Mouse (Mus musculus): ENCODE results near the gene Gak.
"Not testable (repeated sequence)": the region's sequence is repeated elsewhere in the genome, so short reads cannot be mapped to it uniquely, and the experiment has no call there.

Gak gene

DNA sequence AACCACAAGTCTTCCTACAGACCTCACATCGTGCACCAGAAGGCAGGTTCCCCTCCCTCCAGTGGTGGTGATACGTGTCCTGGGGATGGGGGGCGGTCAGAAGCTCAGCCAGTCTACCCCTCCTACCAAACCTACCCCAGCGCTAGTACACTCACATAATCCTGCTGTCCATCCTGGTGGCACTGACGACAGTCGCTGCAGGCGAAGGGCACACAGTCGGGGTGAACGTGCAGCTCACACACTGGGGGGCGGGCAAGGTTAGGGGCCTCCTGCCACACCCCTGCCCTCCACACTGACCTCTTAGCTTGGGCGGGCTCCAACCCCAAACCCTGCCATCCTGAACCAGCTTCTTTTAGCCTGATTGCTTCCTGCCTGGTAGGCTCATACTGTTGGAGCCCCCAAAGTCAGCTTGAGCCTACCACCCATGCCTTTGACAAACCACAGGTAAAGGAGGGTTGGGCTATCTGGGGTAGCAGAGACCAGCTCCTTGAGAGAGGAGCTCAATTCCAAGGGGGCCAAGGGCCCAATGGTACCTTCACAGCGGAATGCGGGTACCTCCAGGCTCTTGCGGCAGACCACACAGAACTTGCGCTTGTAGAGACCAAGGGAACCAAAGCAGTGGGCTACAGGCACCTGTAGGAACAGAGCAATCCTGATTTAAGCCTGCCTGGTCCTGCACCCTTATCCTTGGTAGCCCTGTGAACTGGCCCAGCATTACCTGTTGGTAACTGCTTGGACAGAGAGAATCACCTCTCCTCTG lies 26.5 kb upstream of the Gak start:
- no peak for DNase-seq (ENCODE audit: low read depth, low spot score)

DNA sequence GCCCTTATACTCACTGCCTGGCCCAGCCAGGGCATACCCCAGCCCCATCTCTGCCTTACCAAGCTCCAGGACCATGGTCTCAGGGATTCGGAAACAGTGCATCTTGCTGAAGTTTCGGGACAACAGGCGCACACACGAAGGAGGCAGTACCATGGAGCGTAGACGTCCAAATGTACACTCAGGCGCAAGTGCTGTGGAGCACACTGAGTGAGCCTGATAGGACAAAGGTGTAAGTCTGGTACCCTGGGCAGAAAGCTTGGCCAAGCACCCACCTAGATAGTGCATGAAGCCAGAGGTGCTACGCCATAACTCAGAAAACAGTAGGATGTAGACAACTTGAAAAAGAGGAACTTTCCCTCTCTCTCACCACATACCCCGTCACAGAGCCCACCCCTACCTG lies 25.8 kb upstream of the Gak start:
- DNase-seq (ENCODE audit: low read depth, low spot score), result no peak

DNA sequence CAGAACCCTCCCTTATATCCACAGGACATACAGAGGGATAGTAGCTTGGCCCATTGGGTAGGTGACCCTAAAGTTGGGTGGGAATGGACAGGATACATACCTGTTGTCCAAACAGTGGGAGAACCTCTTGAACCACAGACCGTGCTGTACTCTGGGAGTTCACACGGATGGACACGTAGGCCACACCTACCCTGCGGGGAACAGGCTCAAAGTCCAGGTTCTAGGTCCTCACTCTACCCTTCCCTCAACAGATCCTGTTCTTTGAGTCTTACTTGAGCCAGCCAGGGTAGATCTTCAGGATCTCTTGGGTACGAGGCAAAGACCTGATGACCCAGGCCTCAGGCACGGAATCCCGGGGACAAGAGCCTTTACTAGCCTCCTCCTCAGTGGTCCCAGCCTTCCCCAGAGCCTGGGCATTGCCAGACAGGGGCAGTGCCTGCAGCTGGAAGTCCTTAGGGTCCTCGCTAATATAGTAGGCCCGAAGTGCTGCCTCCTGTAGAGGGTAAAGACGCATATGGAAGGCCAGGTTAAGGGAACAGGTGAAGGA lies 25.0 kb upstream of the Gak start:
- no peak for DNase-seq (ENCODE audit: low read depth, low spot score)

- DNase-seq (ENCODE audit: low read depth, low spot score), result no peak
These were observed 23.8 kb upstream of the Gak start for GRCm38 (mm10) chr5:108653341-108653740.

DNA sequence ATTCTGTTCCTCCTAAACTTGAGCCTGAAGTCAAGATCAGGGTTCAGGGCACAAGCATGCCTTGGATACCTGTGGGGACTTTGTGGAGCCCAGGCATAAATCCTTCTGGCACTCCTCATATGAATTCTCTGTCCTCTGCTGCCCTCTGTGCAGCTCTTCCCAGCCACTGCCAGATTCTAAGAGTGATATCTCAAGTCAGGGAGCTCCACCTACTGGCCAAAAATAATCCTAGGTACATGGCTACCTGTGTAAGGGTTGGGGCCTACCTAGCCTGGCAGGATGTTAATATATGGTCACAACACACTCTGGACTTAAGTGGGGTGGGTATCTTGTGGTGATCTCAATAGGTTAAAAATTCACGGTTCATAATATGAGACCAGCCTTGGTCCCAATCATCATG lies 22.3 kb upstream of the Gak start:
- DNase-seq (ENCODE audit: low read depth, low spot score), result peak; percentile 93

DNA sequence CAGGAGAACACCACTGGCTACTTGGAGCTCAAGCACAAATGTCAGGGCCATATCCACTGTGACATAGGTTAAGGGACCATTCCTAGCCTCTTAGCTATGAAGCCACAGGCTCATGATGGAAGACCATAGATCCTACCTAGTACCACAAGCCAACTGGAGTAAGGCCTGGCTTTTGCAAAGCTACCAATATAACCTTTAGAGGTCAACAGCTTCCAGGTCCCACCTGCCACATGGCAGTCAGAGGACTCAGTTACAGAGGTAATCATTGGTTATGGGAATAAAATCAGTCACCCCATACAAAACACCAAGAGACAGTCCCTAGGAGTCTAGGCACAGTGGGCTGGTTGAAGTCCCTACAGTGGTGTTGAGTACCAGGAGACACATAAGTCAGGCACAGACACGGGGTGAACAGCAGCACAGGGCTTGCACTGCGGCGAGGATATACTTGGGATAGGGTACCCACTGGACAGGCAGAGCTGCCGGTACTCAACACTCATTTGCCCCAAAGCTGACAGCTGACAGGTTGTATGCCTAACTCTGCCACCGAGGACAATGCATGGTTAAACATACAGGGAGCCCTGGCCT lies 21.7 kb upstream of the Gak start:
- no peak for DNase-seq (ENCODE audit: low read depth, low spot score)

DNA sequence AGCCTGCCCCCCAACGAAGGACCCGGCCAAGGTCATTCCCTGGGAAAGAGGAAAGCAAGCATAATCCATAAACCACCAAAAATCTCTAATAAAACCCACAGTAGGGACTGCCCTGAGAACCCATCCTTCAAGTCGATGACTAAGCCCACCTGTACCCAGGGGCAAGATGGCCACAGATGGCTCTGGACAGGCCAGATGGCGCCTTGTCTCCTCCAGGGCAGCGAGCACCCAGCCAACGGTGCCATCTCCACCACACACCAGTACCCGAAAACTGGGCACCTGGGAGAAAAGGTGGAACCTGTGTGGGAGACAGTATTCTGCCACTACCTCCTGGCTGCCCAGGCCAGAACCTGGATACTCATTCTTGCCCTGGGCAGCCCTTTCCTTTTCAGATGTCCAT lies 20.8 kb upstream of the Gak start:
- DNase-seq (ENCODE audit: low read depth, low spot score), result peak; percentile 75

DNA sequence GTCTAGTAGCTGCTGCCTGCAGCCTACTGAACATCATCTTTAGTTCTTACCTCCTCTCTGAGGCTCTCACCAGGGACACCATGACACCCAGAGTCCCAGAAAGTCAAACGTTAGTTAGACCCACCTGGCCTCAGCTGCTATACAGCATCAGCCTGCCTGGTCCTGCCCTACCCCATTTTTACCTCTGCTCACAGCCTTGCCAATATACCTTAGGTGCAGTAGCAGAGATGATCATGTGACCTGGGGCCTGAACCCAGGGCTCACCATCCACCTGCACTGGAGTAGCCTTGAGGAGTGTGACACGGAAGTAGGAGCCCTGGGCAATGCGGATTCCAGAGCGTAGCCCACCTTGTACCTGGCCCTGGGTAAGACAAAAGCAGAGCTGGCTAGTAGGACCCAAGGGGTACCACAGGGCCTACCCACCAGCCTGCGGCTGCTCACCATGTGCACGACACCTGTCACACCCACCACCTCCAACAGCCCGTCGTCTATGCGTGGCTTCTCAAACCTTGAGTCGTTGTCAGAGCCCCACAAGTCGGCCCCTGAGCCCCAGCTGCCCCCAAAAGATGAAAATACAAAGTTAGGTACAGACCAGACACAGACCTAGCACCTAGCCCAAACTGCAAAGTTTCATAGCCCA lies 19.5 kb upstream of the Gak start:
- no peak for DNase-seq (ENCODE audit: low read depth, low spot score)

DNA sequence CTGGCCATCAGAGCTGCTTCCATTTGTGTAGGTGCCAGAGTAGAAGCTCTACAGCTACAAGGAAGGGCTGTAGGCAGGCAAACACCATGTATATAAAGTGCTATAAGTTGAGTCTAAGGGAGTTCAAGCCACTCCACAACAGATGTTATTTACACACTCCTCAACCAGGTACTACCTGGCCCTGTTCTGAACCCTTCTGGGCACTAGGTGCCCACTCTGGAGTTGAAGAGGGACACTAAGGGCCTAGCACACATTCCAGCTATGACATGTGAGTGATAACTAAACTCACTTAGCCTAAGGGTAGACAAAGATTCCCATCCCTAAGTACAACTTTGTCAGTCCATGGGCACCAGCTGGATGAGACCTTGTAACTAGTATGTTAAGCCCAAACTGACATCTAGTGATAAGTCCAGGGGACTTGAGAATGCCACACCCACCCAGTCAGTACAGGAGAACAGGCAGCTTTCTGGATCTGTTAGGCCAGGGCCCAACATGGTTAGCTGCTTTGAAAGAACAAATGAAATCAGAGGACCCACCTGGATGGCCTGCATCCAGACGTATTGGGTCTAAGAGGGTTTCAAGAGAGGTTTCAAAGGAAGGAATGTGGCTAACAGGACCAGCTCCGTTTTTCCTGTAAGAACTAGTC lies 18.4 kb upstream of the Gak start:
- no peak for DNase-seq (ENCODE audit: low read depth, low spot score)

GRCm38 (mm10) chr5:108647311-108647710 lies 17.8 kb upstream of the Gak start:
- no peak for DNase-seq (ENCODE audit: low read depth, low spot score)

DNA sequence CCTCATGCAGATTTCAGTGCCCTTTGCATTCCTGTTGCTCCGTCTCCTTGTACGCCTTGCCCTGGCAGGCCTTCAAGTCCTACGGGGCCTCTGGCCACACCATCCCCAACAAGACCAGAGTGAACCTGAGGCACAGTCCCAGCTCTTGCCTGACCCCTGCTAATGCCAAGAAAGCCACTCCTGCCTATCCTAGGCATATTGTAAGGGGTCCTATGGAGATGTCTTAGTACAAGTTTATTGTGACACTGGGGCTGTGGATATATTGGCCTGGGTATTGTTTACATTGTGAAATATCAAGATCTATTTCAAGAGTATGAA lies 16.7 kb upstream of the Gak start:
- DNase-seq (ENCODE audit: low read depth, low spot score), result no peak

DNA sequence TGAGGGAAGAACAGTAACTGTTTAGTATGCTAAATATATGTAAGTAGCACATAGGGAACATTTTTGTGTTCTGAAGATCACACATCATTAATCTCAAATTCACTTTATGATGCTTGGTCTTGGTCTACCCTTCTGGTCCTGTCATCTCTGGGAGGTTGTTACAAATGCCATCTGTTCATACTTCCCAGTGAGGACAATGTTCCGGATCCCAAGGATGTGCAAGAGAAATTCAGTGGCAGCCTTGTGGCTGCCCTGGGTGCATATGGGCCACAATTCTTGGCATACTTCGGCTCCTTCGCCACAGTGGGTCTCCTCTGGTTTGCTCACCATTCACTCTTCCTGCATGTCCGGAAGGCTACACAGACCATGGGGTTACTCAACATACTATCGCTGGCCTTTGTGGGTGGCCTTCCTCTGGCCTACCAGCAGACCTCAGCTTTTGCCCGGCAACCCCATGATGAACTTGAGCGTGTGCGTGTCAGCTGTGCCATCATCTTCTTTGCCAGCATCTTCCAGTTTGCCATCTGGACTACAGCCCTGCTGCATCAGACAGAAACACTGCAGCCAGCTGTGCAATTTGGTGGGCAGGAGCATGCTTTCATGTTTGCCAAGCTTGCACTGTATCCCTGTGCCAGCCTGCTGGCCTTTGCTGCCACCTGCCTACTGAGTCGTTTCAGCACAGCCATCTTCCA lies 16.2 kb upstream of the Gak start:
- DNase-seq (ENCODE audit: low read depth, low spot score), result peak; percentile 80

GRCm38 (mm10) chr5:108643674-108644073 lies 14.1 kb upstream of the Gak start:
- no peak for DNase-seq (ENCODE audit: low read depth, low spot score)

DNA sequence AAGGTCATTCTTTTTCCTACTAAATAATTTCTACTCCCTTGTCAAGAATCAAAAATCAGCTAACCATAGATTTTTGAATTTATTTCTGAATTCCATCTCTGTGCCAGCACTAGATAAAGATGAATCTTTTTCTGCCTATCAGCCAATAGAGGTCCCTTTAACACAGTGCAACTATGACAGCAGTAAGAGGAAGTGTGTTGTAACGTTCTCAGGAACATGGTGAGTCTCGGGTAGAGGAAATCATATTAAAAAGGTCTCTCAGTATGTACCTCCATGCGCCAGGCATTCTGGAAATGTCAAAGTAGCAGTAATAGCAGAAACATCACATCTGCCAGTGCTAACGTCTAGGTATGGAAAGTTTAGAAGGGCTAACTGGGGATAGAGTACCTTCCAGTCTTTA lies 6.6 kb upstream of the Gak start:
- DNase-seq (ENCODE audit: low read depth, low spot score), result no peak

DNA sequence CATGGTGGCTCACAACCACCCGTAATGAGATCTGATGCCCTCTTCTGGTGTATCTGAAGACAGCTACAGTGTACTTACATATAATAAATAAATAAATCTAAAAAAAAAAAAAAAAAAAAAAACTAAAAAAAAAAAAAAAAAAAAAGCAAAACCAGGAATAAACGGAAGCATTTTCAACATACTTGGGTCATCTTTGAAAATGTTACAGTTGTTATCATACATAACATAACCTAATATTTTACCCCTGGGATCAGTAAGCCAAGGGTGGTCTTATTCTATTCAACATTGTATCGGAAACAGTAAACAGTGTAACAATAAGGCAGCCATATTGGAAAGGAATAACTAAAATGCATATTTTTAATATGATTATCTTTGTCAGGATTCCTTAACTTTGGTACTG lies 4.5 kb upstream of the Gak start:
- not testable (repeated sequence) for DNase-seq (ENCODE audit: low read depth, low spot score)

DNA sequence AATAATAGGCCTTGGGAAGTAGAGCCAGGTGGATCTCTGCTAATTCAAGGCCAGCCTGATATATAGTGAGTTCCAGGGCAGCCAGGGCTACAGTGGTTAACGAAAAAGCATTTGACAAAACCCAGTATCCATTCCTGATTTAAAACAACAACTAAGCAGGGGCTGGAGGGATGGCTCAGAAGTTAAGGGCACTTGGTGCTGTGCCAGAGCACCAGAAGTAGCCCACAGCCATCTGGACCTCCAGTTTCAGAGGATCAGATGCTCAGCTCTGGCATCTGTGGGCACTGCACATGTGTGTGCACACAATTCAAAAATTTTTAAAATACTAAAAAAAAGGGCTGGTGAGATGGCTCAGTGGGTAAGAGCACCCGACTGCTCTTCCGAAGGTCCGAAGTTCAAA lies 4.1 kb upstream of the Gak start:
- no peak for DNase-seq (ENCODE audit: low read depth, low spot score)

DNA sequence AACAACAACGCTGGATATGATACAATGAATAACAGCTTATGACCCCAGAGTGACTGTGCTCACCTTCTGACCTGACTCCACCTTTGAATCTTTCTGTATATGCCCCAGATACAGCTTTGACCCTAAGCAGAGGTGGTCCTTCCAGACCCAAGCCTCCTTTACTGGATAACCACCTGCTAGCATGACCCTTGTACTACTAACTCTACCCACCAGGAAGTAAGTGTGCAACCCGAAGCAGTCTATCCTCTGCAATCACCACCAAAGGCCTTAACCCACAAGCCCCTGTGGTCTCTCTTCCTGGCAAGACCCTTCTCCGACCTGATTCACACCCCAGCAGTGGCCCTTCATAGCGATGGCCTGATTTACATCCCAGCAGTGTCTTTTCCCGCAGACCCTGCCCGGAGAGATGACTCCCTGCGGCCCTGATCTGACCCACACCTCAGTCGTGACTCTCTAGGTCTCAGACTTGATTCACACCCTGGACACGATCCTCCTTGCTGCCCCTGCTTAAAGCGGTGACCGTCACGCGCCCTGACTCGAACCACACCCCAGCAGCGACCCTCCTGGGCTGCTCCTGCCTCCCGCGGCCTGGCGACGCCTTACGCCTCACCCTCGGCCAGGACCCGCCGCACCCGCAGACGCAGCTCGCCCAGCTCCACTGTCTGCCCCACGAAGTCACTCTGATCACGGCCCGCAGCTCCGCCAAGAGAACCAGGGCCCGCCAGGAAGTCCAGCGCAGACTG lies 493 bp downstream of the Gak start:
- no peak for DNase-seq (ENCODE audit: low read depth, low spot score)

DNA sequence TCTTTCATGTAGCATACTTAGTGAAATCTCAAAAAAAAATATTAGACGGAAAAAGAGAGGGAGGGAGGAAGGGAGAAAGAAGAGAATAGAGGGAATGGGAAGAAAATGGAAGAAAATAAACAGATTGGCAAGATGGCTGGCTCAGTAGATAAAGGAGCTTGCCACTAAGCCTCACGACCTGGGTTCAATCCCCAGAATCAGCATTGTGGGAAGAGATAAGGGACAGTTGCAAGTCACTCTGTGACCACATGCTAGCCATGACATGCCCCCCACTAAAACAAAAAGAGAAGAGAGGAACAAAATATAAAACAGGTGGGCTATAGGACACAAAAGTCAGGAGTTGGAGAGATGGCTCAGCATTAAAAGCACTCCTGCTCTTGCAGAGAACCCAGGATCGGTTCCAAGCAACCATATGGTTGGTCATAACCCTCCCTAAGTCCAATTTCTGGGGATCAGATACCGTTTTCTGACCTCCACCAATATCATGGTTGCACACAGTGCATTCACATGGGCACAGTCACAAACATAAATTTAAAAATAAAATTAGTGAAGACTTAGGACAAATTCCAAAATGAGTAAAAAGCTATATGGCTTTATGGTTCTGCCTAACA lies 3.4 kb downstream of the Gak start:
- DNase-seq (ENCODE audit: low read depth, low spot score), result peak; percentile 65

DNA sequence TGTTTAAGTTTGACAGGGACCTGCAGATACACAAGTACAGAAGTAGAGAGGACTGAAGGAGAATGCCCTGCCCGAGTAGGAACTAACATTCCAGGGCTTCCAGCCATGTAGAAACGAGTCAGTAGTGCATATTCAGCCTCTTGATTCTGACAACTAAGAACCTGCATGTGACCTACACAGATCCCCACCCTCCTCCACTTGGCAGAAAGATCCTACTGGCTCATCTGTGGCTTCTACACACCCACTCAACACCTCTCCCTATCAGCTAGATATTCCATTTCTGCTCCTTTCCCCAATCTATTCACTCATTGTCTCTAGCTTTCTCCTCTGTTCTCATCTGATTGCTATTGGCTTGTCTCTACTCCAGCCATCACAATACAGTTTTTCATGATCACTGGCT lies 7.7 kb downstream of the Gak start:
- peak; percentile 67 for DNase-seq (ENCODE audit: low read depth, low spot score)

DNA sequence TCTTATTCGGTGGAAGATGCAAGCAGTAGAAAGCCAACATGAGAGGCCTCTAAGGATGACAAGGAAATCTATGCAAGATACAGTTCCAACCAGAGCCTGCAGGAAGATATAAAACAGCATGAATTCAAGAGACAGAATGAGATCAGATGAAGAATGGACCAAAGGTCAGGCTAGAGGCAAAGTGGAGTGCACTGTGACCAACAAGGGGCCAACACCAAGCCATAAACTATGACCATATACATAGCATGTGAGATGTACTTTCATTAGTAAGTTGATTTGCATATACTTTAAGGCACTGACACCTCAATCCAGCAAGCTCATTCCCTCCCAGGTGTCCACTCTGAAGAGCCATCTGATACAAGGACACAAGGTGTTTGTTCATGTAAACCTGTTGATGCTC lies 19.1 kb downstream of the Gak start:
- no peak for DNase-seq (ENCODE audit: low read depth, low spot score)

GRCm38 (mm10) chr5:108602537-108602936 lies 27.0 kb downstream of the Gak start:
- DNase-seq (ENCODE audit: low read depth, low spot score), result peak; percentile 59

Data from brain, adult 2 months (tissue).